Mouse (Mus musculus): ENCODE data around the gene Efna3.

The Efna3 gene

DNA sequence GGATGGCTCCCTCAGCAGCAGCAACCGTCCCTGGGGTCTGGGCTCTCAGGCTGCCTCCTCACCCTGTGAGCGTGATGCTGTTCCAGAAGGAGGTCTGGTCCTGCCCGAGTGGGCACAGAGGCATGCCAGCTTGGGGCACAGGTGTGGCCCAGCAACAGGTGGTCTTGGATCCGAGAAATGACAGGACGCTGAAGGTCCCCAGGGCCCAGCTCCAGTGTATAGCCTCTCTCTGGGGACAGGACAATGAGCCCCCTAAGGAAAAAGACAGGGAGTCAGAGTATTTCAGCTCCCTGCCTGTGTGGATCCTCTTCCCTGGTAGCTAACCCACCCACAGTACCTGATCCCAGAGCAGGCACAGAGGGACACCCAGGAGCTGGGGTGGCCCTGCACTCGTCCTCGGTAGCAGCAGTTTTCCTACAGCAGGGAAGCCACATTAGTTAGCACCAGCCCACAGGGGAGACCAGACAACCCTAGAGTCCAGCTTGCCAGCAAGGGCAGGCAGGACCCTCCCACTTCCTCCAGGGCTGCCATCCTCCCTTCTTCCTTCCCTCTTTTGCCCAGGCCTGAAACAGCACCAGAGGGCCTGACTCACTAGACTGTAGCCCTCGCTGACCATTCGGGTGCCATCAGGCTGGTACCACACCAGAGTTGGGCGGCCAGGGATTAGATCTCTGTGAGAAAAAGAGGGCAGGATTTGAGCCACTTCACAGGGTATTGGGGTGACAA, 24.2 kb upstream of the Efna3 start:
- Histone ChIP-seq H3K9me3 (ENCODE audit: low read length) (no peaks in the 10 kb centered on the region), H3K4me1 (replicated peaks; ENCODE audit: low read depth, low read length) (peaks cover 30% of the 10 kb centered on the region), H3K4me3 (replicated peaks; ENCODE audit: low read length) (no peak overlapping the region), H3K36me3 (ENCODE audit: insufficient read depth, low read length) (peaks cover 59% of the 10 kb centered on the region), H3K27me3 (ENCODE audit: insufficient read depth, low read length) (peaks cover 45% of the 10 kb centered on the region)
- TF ChIP-seq CTCF (conservative IDR thresholded peaks at IDR 0.05; ENCODE audit: low read length): no peak
- no peak for TF ChIP-seq POU5F1 (IDR thresholded peaks at IDR 0.05; ENCODE audit: borderline replicate concordance, low read length)
- TF ChIP-seq NANOG (IDR thresholded peaks at IDR 0.05; ENCODE audit: borderline replicate concordance, low read length): no peak

DNA sequence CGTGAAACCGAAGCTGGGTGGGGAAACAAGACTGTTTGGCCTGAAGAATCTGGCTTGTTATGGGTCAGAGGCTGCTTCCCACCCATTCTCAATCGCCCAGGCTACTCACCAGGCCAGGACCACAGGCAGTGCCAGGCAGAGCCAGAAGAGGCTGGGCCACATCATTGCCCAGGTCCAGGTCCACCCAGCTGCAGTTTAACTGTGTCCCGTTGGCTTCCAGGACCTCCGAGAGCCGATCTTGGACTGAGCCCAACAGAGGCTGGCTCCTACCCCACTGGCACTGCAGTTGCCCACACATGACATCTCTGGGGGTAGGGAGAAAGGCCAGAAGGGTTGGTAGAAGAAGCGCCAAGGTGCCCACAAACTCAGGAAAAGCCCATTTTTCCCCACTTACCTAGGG, 20.5 kb upstream of the Efna3 start:
- TF ChIP-seq CTCF (conservative IDR thresholded peaks at IDR 0.05; ENCODE audit: low read length) (no peak), NANOG (IDR thresholded peaks at IDR 0.05; ENCODE audit: borderline replicate concordance, low read length) (no peak), POU5F1 (IDR thresholded peaks at IDR 0.05; ENCODE audit: borderline replicate concordance, low read length) (no peak)
- Histone ChIP-seq H3K9me3 (ENCODE audit: low read length) (no peaks in the 10 kb centered on the region), H3K36me3 (ENCODE audit: insufficient read depth, low read length) (peaks cover 72% of the 10 kb centered on the region), H3K27me3 (ENCODE audit: insufficient read depth, low read length) (peaks cover 15% of the 10 kb centered on the region), H3K4me3 (replicated peaks; ENCODE audit: low read length) (no peak overlapping the region), H3K4me1 (replicated peaks; ENCODE audit: low read depth, low read length) (peaks cover 37% of the 10 kb centered on the region)

DNA sequence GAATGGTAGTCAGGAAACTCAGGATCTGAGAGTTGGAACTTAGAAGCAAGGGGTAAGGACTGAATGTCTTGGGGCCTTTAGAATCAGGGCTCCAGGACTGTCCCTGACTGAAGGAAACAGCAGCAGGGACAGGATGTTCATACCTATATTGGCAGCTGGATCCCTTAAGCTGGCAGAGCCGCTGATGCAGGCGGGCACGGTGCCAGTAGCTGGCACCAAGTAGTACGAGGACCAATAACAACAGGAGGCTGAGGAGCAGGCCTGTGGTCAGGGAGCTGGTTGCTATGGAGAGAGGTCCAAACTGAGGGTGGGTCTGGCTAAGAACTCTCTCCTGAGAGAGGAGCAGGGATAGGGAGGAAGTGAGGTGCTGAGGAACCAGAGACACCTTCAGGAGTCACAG, 19.0 kb upstream of the Efna3 start:
- peaks cover 59% of the 10 kb centered on the region for H3K36me3 ChIP-seq (ENCODE audit: insufficient read depth, low read length)
- H3K4me3 ChIP-seq (replicated peaks; ENCODE audit: low read length): no peak overlapping the region
- TF ChIP-seq NANOG (IDR thresholded peaks at IDR 0.05; ENCODE audit: borderline replicate concordance, low read length): no peak
- TF ChIP-seq CTCF (conservative IDR thresholded peaks at IDR 0.05; ENCODE audit: low read length): no peak
- no peak for TF ChIP-seq POU5F1 (IDR thresholded peaks at IDR 0.05; ENCODE audit: borderline replicate concordance, low read length)
- peaks cover 2% of the 10 kb centered on the region; the same call in 1 of the 2 replicates for H3K27me3 ChIP-seq (ENCODE audit: insufficient read depth, low read length)
- H3K9me3 ChIP-seq (ENCODE audit: low read length): no peaks in the 10 kb centered on the region
- peaks cover 39% of the 10 kb centered on the region for H3K4me1 ChIP-seq (replicated peaks; ENCODE audit: low read depth, low read length)

DNA sequence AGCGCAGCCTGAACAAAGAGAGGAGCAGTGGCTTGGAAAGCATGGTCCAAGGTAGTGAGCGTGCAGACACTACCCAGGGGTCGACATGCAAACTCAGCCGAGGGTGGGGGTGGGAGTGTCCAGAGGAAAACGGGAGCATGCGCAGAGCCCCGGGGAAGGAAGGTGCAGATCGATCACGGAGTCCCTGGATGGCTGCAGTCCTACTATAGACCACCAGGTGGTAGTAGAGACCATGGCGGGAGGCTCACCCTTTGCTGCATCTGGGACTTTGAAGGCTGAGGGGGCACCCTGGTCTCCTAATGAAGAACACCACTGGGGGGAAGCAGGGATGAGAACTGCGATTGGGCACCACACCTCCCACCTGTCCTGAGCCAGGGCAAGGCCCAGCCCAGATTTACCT, 17.7 kb upstream of the Efna3 start:
- TF ChIP-seq CTCF (conservative IDR thresholded peaks at IDR 0.05; ENCODE audit: low read length): peak; percentile 92
- TF ChIP-seq NANOG (IDR thresholded peaks at IDR 0.05; ENCODE audit: borderline replicate concordance, low read length): no peak
- H3K9me3 ChIP-seq (ENCODE audit: low read length): no peaks in the 10 kb centered on the region
- peak overlapping the region; percentile 72 for H3K4me3 ChIP-seq (replicated peaks; ENCODE audit: low read length)
- peaks cover 51% of the 10 kb centered on the region for H3K4me1 ChIP-seq (replicated peaks; ENCODE audit: low read depth, low read length)
- H3K27me3 ChIP-seq (ENCODE audit: insufficient read depth, low read length): no peaks in the 10 kb centered on the region
- H3K36me3 ChIP-seq (ENCODE audit: insufficient read depth, low read length): peaks cover 49% of the 10 kb centered on the region

DNA sequence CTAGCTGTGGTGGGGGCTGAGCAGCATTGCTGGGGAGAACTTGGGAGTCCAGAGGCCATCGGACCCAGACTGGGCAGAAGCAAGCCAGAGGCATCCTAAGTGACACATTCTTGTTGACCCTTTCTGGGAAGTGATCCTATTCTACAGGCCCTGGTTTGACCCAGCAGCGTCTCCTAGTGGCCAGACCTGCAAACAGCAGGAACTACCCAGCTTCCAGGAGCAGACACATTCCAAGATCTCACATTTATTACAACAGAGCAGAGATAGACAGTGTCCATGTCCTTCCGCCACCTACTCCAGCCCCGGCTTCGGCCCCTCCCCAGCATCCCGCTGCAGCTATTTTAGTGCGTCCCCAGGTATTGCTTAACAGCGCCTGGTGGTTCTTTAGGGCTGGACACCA, 16.7 kb upstream of the Efna3 start:
- peaks cover 49% of the 10 kb centered on the region for H3K36me3 ChIP-seq (ENCODE audit: insufficient read depth, low read length)
- H3K9me3 ChIP-seq (ENCODE audit: low read length): no peaks in the 10 kb centered on the region
- TF ChIP-seq NANOG (IDR thresholded peaks at IDR 0.05; ENCODE audit: borderline replicate concordance, low read length) (no peak), CTCF (conservative IDR thresholded peaks at IDR 0.05; ENCODE audit: low read length) (peak; percentile 100)

DNA sequence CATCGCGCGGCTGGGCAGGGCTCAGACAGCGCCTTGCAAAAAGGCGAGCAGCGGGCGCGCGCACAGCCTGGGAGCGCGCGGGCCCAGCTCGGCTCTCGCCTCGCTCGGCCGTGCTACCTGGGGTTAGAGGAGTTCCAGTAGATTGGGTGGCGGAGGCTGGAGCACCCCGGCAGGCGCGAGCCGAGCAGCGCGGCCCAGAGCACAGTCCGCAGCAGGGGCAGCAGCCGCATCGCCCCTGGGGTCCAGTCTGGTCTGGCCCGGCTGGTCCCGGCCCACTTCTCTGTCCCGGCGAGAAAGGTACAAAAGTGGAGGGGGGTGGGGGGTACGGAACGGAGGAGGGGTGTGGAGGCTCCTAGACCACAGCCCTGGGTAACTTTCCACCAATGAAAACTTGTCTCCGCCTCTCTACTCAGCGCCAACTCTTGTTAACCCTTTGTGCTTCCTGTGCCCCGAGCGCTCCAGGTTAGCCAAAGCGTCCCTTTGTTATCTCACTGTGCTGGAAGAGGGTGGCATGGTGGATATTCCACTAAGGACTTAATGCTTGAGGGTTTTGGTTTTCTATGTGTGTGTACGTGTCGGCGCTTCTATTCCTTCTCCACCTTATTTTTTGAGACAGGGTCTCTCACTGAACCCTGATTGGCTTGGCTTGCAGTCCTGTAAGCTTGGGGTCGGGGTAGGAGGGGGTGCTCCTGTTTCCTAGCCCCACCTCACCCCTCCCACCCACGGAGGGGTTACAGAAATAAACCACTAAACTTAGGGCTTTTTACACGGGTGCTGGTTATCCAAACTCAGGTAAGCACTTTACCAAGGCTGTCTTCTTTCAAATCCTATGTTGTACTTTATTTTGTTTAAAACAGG, 15.2 kb upstream of the Efna3 start, which contains the start of gene Efna4:
Gene Efna4 (minus strand): TSS at position 308 of the 858 bp plus-strand sequence.
- Histone ChIP-seq H3K27me3 (ENCODE audit: insufficient read depth, low read length) (peaks cover 18% of the 10 kb centered on the region), H3K4me3 (replicated peaks; ENCODE audit: low read length) (peak within 1 kb of the TSS; percentile 88), H3K4me1 (replicated peaks; ENCODE audit: low read depth, low read length) (peaks cover 74% of the 10 kb centered on the region), H3K36me3 (ENCODE audit: insufficient read depth, low read length) (peaks cover 49% of the 10 kb centered on the region), H3K9me3 (ENCODE audit: low read length) (no peaks in the 10 kb centered on the region)
- no peak for TF ChIP-seq CTCF (conservative IDR thresholded peaks at IDR 0.05; ENCODE audit: low read length)
- TF ChIP-seq NANOG (IDR thresholded peaks at IDR 0.05; ENCODE audit: borderline replicate concordance, low read length): no peak
- TF ChIP-seq POU5F1 (IDR thresholded peaks at IDR 0.05; ENCODE audit: borderline replicate concordance, low read length): no peak

More for the DNA sequence above, 16.7 kb upstream of the Efna3 start:
- Histone ChIP-seq H3K4me3 (replicated peaks; ENCODE audit: low read length) (peak overlapping the region; percentile 88), H3K4me1 (replicated peaks; ENCODE audit: low read depth, low read length) (peaks cover 59% of the 10 kb centered on the region), H3K27me3 (ENCODE audit: insufficient read depth, low read length) (peaks cover 9% of the 10 kb centered on the region)

DNA sequence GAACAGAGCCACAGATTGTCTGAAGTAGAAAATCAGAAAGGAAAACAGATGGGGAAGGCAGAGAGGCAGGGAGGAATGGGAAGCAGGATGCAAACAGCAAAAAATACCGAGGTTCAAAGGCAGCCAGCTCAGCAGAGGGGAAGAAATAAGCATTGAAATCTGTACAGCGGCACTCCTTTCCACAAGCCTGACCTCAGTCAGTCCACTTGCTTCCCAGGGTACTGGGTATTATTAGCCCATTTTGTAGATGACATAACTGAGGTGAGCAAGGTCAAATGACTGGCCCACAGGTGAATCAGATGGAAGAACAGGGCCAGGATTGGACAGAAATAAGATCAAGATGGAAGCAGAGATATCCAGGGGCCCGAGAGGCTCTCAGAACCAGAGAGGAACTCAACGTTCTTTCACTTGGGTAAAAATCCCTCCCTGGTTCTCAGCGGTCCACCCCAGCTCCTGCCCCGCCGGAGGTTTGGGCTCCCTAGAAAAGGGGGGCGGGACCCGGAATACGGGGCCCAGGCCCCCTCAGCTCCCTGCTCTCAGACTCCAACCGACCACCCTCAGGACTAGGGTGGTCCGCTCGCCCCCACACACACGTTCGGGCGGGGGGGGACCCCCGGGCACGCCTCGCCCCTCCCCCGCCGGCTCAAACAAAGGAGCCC, 14.4 kb upstream of the Efna3 start:
- Histone ChIP-seq H3K36me3 (ENCODE audit: insufficient read depth, low read length) (peaks cover 42% of the 10 kb centered on the region), H3K4me3 (replicated peaks; ENCODE audit: low read length) (peak overlapping the region; percentile 88)
- TF ChIP-seq POU5F1 (IDR thresholded peaks at IDR 0.05; ENCODE audit: borderline replicate concordance, low read length) (no peak), NANOG (IDR thresholded peaks at IDR 0.05; ENCODE audit: borderline replicate concordance, low read length) (no peak), CTCF (conservative IDR thresholded peaks at IDR 0.05; ENCODE audit: low read length) (no peak)

DNA sequence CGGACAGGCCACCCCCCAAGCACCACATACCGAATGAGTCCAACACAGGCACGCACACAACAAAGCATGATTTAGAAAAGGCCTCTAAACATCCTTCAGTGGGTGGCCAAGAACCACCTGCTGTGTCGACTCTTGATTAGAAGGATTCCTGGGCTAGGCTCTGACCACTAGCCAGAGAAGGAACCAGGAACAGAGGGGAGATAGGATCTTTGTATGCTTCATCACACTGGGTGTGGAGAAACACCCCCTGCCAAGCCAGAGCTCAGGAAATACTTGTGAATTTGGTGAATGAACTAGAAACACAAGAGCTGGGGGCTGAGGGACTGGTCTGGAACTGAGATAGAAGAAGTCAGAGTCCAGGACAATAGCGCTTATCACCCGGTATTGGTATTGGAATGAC, 13.8 kb upstream of the Efna3 start:
- TF ChIP-seq NANOG (IDR thresholded peaks at IDR 0.05; ENCODE audit: borderline replicate concordance, low read length): no peak
- TF ChIP-seq POU5F1 (IDR thresholded peaks at IDR 0.05; ENCODE audit: borderline replicate concordance, low read length): no peak
- no peak for TF ChIP-seq CTCF (conservative IDR thresholded peaks at IDR 0.05; ENCODE audit: low read length)
- peak overlapping the region; percentile 88 for H3K4me3 ChIP-seq (replicated peaks; ENCODE audit: low read length)
- peaks cover 35% of the 10 kb centered on the region for H3K36me3 ChIP-seq (ENCODE audit: insufficient read depth, low read length)
- H3K27me3 ChIP-seq (ENCODE audit: insufficient read depth, low read length): peaks cover 18% of the 10 kb centered on the region
- H3K4me1 ChIP-seq (replicated peaks; ENCODE audit: low read depth, low read length): peaks cover 88% of the 10 kb centered on the region
- no peaks in the 10 kb centered on the region for H3K9me3 ChIP-seq (ENCODE audit: low read length)

More for the DNA sequence above, 14.4 kb upstream of the Efna3 start:
- Histone ChIP-seq H3K4me1 (replicated peaks; ENCODE audit: low read depth, low read length) (peaks cover 81% of the 10 kb centered on the region), H3K9me3 (ENCODE audit: low read length) (no peaks in the 10 kb centered on the region), H3K27me3 (ENCODE audit: insufficient read depth, low read length) (peaks cover 18% of the 10 kb centered on the region)
